26 mouse cellular contexts compared by ENCODE assay signal in genomic region chr1:57489176-57489575, GRCm38 (mm10).
DNase-seq lines count a peak whose midpoint lies in the region; ATAC-seq lines count a peak whose summit lies in the region.
"Had no signal": no experiment of that assay in that cellular context is flagged by ENCODE, and none has a peak within 500 bp of the region (broad histone marks: within the 10 kb centered on the region; RNA-seq: fewer than 3 reads in every experiment).

No protein-coding gene starts in this region.

- DNase-seq in embryonic facial prominence, embryonic 10.5 days (ENCODE audit: low spot score) = no peak
- DNase-seq in hindbrain, embryonic 14.5 days (ENCODE audit: low spot score) = no peak
- peak; percentile 18 for DNase-seq in layer of hippocampus, adult 9-11 months
- DNase-seq in layer of hippocampus, postnatal 36 days = no peak
- no peak for DNase-seq in adrenal gland, postnatal 25 days
- DNase-seq: adrenal gland, adult 2 months; cerebellum, adult 11-12 months; cerebellum, adult 9-11 months; embryo, embryonic 11 days; gastrocnemius, postnatal 10 days; kidney, adult 18-20 months; kidney, postnatal 25 days; liver; lung, adult 2 months; right cerebral cortex, adult 18-20 months; spleen, adult 18-20 months; thymus, postnatal 14 days had no signal

- no peaks in the 10 kb centered on the region for H3K36me3 ChIP-seq in embryonic facial prominence, embryonic 13.5 days
- no peaks in the 10 kb centered on the region for H3K36me3 ChIP-seq in embryonic facial prominence, embryonic 10.5 days (replicated peaks)
- H3K36me3 ChIP-seq in hindbrain, embryonic 14.5 days (replicated peaks; ENCODE audit: control insufficient read depth, insufficient read depth) = no peaks in the 10 kb centered on the region
- no peaks in the 10 kb centered on the region for H3K36me3 ChIP-seq in hindbrain, embryonic 12.5 days
- H3K36me3 ChIP-seq: kidney, embryonic 15.5 days; neural tube, embryonic 15.5 days had no signal

- no peak overlapping the region for H3K9ac ChIP-seq in embryonic facial prominence, embryonic 13.5 days
- H3K9ac ChIP-seq in hindbrain, embryonic 14.5 days = no peak overlapping the region
- no peak overlapping the region for H3K9ac ChIP-seq in hindbrain, embryonic 12.5 days
- H3K9ac ChIP-seq: kidney, embryonic 15.5 days; liver, embryonic 14.5 days; neural tube, embryonic 15.5 days had no signal

- H3K4me1 ChIP-seq in embryonic facial prominence, embryonic 13.5 days = peaks cover 9% of the 10 kb centered on the region
- H3K4me1 ChIP-seq in embryonic facial prominence, embryonic 10.5 days = peaks cover 15% of the 10 kb centered on the region; the same call in 1 of the 2 replicates
- no peaks in the 10 kb centered on the region for H3K4me1 ChIP-seq in hindbrain, embryonic 14.5 days (replicated peaks; ENCODE audit: control insufficient read depth, insufficient read depth, low read length)
- H3K4me1 ChIP-seq in hindbrain, embryonic 12.5 days = no peaks in the 10 kb centered on the region
- H3K4me1 ChIP-seq: kidney, embryonic 15.5 days; neural tube, embryonic 15.5 days had no signal

- no peak for ATAC-seq in embryonic facial prominence, embryonic 13.5 days (ENCODE audit: insufficient number of reproducible peaks, insufficient read depth, low FRiP score, low TSS enrichment, low read depth)
- no peak for ATAC-seq in hindbrain, embryonic 14.5 days (ENCODE audit: low FRiP score)
- ATAC-seq in hindbrain, embryonic 12.5 days (ENCODE audit: low FRiP score) = no peak
- ATAC-seq: activated CD4-positive, CD25-positive, alpha-beta regulatory T cell, adult 4 months had no signal

- peak overlapping the region; percentile 35; the same call in 1 of the 2 replicates for H3K27ac ChIP-seq in embryonic facial prominence, embryonic 13.5 days
- no peak overlapping the region for H3K27ac ChIP-seq in embryonic facial prominence, embryonic 10.5 days (replicated peaks)
- H3K27ac ChIP-seq in hindbrain, embryonic 14.5 days = 0 out of 2 replicates have a peak overlapping the region, but pooled peaks have one; percentile 32
- no peak overlapping the region for H3K27ac ChIP-seq in hindbrain, embryonic 12.5 days
- H3K27ac ChIP-seq: kidney, embryonic 15.5 days; liver, embryonic 14.5 days; macrophage; neural tube, embryonic 15.5 days had no signal

- no peak overlapping the region for H3K4me3 ChIP-seq in embryonic facial prominence, embryonic 13.5 days
- H3K4me3 ChIP-seq in embryonic facial prominence, embryonic 10.5 days = no peak overlapping the region
- no peak overlapping the region for H3K4me3 ChIP-seq in hindbrain, embryonic 14.5 days (replicated peaks; ENCODE audit: low read length)
- no peak overlapping the region for H3K4me3 ChIP-seq in hindbrain, embryonic 12.5 days
- H3K4me3 ChIP-seq: kidney, embryonic 15.5 days; neural tube, embryonic 15.5 days had no signal

- WGBS in embryonic facial prominence, embryonic 13.5 days = 67% methylated on average over 2 of the region's 2 CpGs
- 81% methylated on average over 2 of the region's 2 CpGs for WGBS in embryonic facial prominence, embryonic 10.5 days
- WGBS in hindbrain, embryonic 14.5 days = 48% methylated on average over 2 of the region's 2 CpGs
- WGBS in hindbrain, embryonic 12.5 days = 62% methylated on average over 2 of the region's 2 CpGs

- H3K27me3 ChIP-seq in embryonic facial prominence, embryonic 13.5 days = no peaks in the 10 kb centered on the region
- no peaks in the 10 kb centered on the region for H3K27me3 ChIP-seq in embryonic facial prominence, embryonic 10.5 days (replicated peaks; ENCODE audit: low read depth, poor library complexity, severe bottlenecking)
- no peaks in the 10 kb centered on the region for H3K27me3 ChIP-seq in hindbrain, embryonic 14.5 days (ENCODE audit: control insufficient read depth, insufficient read depth, low read length)
- no peaks in the 10 kb centered on the region for H3K27me3 ChIP-seq in hindbrain, embryonic 12.5 days
- H3K27me3 ChIP-seq: CH12.LX; kidney, embryonic 15.5 days; neural tube, embryonic 15.5 days had no signal

- H3K9me3 ChIP-seq in embryonic facial prominence, embryonic 13.5 days = no peaks in the 10 kb centered on the region
- no peaks in the 10 kb centered on the region for H3K9me3 ChIP-seq in embryonic facial prominence, embryonic 10.5 days
- no peaks in the 10 kb centered on the region for H3K9me3 ChIP-seq in hindbrain, embryonic 14.5 days (ENCODE audit: control insufficient read depth, low read length)
- H3K9me3 ChIP-seq in hindbrain, embryonic 12.5 days (replicated peaks) = no peaks in the 10 kb centered on the region
- H3K9me3 ChIP-seq: kidney, embryonic 15.5 days; neural tube, embryonic 15.5 days had no signal

- H3K4me2 ChIP-seq in embryonic facial prominence, embryonic 13.5 days = no peak overlapping the region
- no peak overlapping the region for H3K4me2 ChIP-seq in hindbrain, embryonic 14.5 days (replicated peaks)
- no peak overlapping the region for H3K4me2 ChIP-seq in hindbrain, embryonic 12.5 days (replicated peaks)
- H3K4me2 ChIP-seq: heart, embryonic 11.5 days; kidney, embryonic 15.5 days; neural tube, embryonic 15.5 days had no signal

Comparison
In these comparisons a context has a peak if more than half of its experiments do, and no peak if none do; other contexts are left out.
1. H3K27ac ChIP-seq: peak in embryonic facial prominence, embryonic 13.5 days (single experiment) and hindbrain, embryonic 14.5 days (single experiment); none in embryonic facial prominence, embryonic 10.5 days (single experiment) and hindbrain, embryonic 12.5 days (single experiment).